Mouse (Mus musculus): ENCODE measurements at regions not wholly inside any gene's neighbourhood (a gene's known extent, or its start where the extent isn't known, plus 50 kb on each side); places are given as distances from the start of the nearest gene placed in this dataset.
"Not testable (repeated sequence)": the region's sequence is repeated elsewhere in the genome, so short reads cannot be mapped to it uniquely, and the experiment has no call there.

DNA sequence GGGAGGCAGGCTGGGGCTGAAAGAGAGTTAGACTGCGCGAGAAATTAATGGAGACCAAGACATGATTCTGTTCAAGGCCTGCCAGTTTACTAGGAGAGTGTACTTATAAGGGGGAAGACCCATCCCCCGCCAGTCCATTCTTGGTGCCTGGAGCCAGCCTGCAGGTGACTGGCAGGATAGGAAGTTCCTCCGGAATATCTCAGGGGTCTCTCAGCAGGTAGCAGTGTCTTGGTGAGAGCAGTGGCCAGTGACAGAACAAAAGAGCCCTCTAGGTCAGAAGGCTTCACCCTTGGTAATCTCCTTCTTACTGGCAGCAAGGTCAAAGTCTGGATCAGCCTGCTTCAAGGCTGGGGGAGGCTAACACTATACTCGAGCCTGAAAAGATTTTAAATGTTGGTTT is 83.7 kb upstream of the Zfp804b start:
- DNase-seq, result no peak

DNA sequence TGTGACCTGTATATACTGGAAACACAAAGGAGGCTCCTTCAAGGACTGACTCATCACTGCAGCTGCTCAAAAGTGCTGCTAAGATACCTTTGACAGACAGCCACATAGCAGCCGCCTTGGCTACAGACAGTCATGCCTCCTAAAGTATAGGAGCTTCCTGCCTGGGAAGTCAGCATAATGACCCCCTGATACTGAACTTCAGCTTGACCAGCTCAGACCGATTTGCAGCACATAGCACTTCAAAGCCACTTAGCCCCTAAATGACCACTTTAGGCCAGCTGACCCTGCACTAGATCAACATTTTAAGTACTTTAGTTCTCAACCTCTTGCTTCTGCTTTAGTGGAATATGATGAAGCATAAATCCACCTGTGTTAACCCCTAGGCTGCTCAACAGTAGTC is 91.9 kb upstream of the Zfp804b start:
- DNase-seq, result no peak

DNA sequence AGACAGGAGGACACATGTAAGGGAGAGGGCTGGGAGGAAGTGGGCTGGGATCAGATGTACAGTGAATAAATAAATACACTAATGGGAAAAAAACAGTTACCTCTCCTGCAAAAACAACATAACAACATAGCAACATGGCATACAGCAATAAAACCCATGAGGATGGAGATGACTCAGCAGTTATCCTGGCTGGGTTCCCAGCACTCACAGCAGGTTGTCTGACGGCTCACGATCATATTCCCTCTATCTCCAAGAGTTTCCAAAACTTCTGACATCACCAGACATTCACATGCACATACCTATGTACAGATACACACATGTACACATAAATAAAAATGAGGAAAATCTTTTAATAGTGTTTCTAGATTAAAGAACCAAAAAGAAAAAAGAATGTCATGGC is 103.4 kb upstream of the Zfp804b start:
- no peak for DNase-seq

DNA sequence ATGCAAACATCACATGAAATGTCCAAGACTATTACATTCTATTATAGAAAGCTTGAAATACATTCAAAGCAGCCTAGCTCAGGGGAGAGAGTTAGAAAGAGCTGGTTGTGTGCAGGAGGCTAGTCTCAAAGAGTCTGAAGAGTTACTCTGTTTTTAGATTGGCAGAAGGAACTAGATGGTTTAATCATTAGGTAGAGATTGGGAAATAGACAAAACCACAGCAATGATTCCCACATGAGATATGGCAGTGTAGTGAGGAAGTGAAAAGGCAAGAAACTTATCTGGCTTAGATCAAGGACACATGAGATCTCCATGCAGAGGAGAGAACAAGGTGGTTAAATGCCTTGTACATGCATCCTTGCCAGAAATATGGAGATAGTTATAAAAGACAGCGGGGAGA is 110.3 kb upstream of the Zfp804b start:
- DNase-seq, result no peak

DNA sequence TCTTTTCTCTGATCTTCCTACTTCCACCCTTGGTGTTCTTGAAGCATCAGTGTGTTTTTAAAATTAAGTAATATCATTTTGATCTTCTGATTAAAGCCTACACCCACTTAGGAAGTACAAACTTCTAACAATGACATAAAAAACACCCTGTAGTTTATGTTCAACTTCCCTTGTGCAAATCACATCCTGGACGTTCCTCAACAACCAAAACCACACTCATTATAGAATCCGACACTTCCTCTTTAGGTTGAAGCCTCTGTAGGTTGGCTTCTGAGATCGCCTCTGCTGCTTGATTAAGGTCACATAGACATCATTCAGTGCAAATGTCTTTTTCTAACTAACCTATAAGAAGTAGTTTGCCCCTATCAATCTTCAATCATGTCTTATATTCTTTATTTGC is 112.5 kb upstream of the Zfp804b start:
- no peak for DNase-seq

DNA sequence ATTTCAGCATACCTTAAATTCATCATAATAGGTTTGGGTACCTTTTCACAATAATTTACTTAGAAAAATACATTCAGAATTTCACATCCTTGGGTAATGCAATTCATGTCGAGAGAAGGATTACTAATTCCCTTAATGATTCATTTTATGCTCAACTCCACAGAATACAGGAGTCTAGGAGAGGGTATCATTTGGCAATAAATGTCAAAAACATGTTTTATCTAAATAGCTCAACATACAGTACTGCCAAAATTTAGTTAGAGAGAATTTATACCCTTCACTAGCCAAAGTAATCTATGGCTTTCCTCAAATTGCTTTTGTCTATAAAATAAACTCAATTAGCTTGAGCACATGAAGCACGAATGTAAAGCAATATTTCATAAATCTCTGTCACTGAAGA is 144.6 kb upstream of the Zfp804b start:
- DNase-seq, result no peak

DNA sequence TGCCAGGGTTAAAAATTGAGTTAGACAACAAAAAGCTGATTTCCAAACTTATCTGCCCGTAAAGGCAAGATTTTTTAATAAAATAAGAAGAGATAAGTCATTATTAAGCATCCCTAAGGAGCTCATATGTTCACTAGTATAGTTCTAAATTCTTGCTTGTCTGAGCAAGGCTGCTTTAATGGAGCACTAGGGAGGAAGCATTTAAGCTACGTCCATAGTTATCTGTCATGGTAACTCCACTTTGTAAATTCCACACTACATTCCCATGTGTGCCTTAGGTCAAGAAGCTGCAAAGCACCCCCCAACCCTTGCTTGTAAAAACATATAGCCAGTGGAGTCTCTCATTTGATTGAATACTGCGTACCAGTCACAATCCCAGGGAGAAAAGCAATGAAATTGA is 145.0 kb upstream of the Zfp804b start:
- DNase-seq, result no peak

DNA sequence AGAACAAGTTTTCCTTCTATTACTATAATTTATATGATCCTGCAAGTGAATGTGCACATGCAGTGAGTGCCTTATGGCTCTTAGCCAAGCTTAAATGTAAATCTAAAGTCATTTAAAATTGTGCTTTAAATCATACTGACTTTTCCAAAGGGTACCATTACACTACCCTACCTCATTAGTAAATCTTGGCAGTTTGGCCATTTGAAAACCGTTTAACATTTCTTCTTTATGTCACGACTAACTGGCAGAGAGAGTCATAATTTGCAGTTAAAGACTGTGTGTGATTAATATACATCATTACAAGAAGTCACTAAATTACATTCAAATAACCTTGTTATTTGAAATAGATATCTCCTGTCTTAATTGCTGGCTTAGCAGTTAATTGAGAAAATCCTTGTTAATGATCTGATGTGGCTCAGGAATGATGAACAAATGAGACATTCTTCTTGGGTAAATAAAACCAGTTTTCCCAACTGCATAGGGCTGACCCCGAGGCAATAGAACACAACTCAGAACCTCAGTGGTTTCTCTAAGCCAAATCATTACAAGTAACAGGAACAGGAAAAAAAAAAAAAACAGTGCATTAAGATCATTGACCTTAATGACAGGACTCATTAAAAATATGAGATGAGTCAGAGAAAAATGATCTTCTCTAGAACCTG is 173.1 kb upstream of the Zfp804b start:
- no peak for DNase-seq

DNA sequence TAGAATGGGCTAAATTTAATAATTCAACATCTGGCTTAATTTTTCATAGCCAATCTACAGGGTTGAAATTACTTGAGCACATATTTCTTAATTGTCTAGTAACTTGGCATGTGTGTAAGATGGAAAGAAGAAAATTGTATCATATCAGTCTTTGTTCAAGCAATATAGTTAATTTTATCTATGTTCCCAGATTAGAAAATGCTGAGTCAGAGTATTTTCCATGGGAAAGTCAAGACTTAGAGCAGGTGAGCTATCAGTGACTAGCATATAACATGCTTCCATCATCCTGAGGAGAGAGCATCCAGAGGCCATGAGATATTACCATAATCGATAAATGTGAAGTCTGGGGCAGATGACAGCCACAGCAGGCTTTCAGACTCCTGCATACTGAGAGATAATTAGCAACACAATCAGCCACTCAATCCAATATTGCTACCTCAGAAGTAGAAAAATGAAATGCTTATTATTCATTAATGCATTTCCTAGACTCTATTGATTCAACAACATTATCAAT is 188.2 kb upstream of the Zfp804b start:
- DNase-seq, result no peak

DNA sequence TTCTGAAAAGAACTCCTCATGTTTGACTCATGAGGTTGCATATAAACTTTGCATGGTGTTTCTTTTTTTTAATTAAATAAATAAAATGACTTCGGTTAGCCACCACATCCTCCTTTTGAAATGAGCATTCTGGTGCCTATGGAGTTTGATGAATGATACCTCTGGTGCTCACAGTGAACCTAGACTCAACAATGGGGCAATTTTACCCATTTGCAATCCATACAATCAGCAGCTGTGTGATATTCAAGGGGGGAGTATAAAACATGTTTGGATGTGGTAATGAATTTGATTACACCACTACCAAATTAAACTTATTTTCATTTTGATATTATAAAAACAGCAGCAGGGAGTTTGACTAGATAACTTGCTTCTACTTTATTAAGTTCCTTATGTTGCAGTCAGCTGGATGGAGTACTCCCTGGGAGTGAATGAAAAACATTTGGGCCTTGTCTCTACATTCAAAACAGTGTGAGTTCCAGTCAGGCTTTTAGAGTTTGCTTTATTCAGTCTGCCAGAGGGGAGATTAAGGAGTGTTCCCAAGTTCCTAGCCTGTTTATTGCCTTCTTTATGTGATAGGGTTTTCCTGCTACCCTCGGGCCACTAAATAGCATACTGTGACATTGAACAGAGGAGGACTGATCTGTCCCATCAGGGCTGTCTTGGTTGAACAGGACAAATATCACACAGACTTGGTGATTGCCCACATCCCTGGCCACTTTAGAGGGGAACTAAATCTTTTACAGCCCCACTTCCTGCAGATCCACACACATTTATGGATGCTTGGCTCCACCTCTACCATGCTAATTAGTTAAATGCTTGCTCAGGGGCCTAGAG is 195.5 kb upstream of the Zfp804b start:
- no peak for DNase-seq

DNA sequence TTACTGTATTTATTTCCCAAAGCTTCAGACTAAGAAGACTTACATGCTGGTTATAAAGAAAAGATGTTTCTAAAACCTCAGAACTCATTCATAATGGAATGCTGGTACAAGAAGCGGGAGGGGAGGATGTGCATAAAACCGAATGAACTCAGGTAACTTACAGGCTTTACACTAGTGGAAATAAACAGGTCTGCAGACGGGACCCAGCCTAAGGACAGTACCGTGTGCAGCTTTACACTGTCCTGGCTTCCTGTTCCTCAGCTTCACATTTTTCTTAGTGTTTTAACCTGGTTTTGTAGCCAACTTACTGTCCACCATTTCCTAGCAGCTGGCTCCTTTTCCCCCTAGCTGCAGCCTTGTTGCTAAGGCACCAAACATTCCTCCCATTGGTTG is 196.1 kb upstream of the Zfp804b start:
- no peak for DNase-seq

DNA sequence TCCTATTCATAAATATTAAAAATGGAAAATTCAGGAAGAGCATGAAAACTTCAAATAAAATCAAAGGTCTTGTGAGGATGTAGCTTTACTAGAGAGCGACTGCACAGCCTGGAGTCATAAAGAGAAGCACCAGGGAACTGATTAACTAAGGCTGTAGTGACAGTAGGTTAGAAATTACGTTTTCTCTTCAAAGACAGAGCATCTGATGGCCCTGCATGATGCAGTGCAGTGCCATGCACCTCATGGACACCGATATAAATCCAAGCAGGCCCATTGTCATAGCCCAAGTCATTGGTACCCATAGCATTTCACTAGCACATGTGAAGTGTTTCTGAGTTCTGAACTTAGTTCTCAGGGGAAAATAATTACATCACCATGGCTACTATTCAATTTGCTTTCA is 199.3 kb upstream of the Zfp804b start:
- no peak for DNase-seq

DNA sequence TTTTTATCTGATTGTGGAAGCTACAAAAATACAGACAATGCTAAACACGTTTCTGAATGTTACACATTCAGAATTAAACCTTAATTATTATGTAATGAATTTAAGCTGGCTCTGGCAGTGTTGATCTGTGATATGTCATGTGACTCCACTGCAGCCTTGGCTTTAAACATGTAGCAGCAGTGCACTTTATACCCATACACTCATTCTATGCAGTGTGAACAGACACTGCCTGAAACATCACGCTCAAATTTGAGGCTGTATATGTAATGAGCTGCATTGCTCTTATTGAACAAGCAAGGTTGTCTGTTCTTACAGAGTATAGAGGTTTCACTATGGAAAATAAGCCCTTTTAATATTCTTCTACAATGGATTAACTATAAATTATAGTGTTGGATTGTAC is 235.9 kb upstream of the Zfp804b start:
- DNase-seq, result no peak

DNA sequence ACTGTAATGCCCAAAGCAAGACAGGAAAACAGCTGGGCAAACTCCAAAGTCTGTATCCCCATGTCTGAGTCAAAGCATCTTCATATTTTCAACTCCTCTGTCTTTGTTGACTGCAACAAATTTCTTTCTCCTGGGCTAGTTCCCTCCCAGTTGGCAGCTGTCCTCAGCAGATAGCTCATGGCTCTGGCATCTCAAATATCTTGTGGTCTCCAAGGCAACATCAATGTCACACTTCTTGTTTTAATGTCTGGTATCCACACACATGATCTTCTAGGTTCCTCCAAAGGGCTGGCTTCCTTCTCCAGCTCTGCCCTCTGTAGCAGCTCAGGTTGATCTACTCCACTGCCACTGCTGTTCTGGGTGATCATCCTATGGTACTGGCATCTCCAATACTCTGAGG is 242.0 kb upstream of the Zfp804b start:
- DNase-seq, result no peak

DNA sequence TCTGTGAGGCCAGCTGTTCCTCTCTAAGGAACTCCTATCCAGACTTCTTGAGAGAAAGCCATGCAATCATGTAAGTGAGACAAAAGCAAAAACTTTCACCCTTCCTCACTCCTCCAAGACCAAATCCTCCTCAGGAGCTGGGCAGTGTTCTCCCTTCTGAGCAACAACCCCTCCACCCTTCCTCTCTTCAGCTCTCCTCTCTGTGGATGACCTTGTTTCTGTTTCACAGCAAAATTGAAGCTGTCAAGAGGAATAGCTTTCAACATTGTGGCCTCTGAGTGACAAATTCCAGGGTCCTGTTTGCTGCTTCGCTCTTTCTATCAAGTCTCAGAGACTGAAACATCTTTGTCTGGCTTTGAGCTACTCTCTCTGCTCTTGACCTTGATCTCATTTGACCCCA is 255.9 kb upstream of the Zfp804b start:
- no peak for DNase-seq

DNA sequence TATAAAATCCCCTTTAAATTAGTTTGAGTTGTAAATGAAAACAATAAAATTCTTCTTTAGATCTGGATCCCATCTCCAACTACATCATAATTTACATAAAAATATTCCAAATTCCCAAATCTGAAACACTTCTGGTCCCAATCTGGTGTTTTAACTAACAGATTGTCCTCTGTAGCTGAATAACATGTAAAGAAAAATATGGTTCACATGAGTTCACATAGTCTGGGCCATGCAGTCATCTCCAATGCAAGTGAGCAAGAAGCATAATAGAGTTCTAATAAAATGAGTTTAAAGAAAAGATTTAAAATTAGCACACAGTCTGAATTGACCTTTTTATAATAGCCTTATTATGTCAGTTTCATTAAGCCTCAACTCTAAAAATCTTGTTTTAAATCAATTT is 263.0 kb upstream of the Zfp804b start:
- DNase-seq, result no peak

DNA sequence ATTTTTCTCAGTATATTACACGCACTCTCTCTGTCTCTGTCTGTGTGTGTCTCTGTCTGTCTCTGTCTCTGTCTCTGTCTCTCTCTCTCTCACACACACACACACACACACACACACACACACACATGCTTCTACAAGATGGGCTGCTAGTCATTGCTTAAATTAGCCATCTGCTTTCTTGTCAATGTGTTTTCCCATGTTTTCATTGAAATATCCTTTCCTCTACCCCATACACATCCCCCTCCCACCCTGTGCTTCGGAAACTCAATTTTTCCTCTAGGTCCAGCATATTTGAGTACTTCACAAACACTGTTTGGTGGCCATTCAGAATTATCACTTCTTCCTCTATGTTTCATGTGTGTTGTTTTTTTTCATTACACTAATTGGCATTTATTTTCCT is 263.4 kb upstream of the Zfp804b start:
- no peak for DNase-seq

DNA sequence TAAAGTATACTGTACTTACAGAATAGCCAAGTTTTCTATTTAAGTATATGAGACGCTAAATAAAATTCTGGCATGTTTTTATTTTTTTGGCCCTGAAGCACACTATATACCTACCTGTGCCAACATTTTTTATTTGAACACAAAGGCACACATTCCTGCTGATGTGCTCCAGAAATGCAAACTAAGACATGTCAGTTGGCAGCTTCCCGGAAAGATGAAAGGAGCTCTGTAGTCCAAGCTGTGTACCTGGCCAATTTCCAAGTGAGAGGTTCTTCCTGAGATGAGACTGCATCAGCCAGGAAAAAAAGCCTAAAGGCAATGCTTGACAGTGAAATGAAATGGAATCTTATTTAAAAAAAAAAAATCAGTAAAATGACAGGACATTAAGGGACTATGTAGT is 305.0 kb upstream of the Steap4 start:
- DNase-seq, result no peak

DNA sequence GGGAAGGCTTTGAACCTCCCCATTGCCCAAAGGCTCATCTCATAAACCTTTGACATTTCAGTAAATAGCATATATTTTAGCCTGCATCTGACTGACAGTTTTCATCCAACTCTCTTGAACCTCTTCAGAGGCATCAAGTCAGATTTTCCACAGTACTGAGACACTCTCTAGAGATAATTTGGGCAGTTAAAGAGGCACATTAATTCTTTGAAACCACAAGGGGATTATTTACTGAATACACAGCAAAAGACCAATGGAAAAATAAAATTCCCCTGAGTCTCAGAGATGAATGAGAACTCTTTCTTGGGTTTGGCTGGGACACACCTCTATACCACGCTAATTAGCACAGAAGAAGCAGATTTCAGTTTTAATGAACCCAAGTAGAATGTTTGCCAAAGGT is 258.5 kb upstream of the Steap4 start:
- no peak for DNase-seq

DNA sequence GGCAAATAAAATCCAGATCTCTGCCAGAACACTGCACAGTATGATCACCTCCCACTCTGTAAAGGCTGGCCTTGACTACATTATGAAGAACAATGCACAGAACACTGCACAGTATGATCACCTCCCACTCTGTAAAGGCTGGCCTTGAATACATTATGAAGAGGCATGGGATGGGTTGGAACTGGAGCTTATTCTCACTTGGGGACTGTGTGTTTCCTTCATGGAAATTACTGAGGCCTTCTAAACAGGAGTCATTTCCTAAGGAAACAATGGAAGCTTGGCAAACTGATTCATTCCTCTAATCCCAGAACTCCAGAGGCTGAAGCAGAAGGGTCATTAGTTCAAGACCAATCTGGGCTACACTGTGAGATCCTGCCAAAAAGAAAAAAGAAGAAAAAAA is 240.7 kb upstream of the Steap4 start:
- DNase-seq, result no peak

DNA sequence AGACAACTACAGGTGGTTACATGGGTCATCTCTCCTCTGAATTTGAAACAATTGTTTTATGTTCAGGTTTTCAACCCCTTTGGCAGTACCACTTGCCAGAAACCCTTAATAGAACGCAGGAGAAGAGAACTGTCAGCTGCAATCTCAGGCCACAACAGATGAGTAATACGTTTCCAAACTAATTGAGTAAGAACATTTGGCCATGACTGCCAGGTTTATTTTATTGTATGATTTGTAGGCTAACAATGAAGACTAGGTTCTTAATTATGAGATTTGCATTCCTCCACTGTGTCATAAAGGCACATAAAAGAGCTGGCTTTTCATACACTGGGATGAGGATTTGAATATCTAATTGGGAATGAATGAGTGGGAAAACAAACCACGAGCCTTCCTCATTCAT is 240.2 kb upstream of the Steap4 start:
- DNase-seq, result no peak

DNA sequence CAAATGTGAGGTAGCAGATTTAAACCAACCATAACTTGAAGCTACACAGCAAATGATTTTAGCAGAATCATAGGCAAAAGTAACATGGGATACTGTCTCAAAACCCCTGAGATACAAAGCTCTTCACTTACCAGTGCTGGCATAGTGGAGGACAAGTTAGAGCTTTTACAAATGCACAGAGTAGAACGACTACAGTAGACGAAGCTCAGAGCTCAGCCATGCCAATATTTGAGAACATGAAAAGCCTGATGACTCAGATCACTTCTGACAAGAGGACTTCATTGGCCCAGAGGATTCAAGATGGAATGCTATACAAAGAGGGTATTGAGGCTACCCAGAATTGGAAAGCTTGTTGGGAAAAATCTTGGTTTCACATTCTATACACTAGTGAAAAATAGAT is 239.6 kb upstream of the Steap4 start:
- no peak for DNase-seq

DNA sequence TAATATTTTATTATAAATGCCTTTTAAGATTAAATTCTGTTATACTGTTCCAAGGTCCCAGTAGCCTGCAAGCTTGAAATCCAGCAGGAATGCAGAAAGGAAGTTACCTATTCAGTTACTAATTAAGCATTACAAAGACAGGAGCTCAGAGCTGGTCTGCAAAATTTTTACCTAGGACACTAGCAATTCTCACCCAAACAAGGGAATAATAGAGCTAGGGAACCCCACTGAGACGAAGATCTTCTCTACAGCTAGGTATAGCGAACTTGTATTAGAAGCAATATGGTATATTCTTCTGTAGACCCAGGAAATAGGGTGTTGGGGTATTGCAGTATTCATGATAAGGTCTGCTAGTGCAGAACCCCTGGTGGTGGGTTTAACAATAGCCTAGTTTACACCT is 227.7 kb upstream of the Steap4 start:
- DNase-seq, result not testable (repeated sequence)

DNA sequence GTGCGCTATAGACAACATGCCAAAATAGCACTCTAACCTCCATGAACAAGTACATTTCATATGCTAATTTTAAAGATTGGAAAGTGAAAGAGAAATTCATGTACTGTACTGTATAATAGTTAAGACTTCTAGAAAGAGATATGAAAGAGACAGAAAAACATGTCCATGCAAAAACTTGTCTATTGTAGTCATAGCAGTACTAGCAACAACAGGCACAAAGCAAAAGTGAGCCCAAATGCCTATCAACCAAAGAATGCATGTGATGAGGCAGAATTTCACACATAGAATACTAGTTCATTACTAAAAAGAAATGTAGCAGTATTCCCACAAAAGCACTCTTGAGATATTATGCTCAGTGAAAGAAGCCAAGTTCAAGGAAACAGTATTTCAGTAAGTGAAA is 180.4 kb upstream of the Steap4 start:
- DNase-seq, result no peak

DNA sequence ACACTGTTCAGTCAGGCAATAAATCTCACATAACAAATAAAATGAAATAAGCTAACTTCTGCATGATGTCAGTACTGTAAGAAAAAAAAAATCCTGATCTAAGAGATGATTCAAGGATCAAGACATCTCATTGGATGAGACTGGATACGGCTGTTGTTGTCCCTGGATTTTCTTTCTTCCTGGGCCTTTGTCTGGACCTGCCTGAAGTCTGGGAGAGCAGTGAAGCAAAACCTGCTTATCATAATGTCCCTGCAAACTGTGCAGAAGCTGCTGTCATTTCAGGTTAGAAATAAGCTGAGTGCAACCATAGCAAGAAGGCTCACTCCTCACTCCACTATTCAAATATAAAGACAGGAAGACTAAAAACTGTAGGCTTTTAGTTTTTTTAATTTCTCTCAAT is 178.0 kb upstream of the Steap4 start:
- DNase-seq, result no peak
